Mouse (Mus musculus) c-Kit-positive CD71-positive TER-119-negative erythroid progenitor cells, embryonic 14.5 days (primary cell): ENCODE data around the gene Fxn.
A peak's percentile ranks its signal among the peaks of the same experiment; 100 is the strongest.

ENCODE experiments used
- DNase-seq: peaks from one replicate; pipeline ENCODE4 v3.0.0-alpha.2; 2013; ENCODE audit warnings: low read depth

Gene Fxn

DNA sequence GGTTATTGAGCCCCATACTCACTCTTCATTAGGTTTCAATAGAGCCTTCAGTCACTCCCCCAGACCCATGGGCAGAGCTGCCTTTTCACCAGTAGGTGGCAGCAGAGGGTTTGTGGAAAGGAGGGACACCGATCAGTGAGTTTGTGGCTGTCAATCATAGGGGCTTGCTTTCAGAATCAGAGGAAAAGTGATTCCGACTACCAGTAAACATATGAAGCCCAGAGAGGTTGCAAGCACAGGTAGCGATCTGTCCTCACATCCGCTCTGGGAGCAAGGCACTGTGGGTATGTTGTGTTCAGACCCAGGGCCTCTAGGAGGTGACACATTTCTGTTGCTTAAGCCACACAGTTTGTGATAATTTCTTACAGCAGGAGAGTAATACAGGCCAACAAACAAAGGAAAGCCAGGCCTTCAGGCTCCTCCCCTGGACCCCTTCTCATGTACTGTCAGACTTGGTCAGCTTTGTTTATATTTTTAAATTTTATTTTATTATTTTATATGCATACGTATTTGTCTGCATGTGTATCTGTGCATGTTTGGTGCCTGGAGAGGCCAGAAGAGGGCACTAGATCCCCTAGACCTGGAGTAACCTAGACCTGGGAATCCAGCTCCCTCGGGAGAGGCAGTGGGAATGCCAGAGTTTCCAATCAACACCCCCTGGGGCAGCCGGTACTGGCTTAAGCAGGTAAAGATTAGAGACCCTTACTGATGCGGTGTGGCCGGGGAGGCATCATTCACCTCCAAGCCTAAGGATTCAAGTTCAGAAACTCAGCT, 20.8 kb upstream of the Fxn start:
- DNase-seq: peak; percentile 65

DNA sequence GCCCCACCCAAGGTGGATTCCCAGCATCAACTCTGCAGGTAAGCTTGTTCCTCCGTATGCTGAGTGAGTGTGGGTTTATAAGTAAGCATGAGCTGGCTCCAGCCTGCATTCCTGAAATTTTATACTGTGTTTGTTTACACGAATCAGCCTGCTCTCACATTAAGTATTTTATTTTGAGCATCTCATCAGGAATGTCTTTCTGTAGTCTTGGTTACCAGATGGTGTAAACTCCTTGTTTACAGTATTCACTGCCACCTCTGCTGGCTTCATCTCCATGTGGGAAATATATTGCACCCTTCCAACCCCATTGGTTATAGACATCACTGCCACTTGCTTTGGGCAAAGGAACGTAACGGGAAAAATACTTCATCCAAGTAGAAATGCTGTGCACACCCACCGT, 13.1 kb upstream of the Fxn start:
- DNase-seq: no peak

DNA sequence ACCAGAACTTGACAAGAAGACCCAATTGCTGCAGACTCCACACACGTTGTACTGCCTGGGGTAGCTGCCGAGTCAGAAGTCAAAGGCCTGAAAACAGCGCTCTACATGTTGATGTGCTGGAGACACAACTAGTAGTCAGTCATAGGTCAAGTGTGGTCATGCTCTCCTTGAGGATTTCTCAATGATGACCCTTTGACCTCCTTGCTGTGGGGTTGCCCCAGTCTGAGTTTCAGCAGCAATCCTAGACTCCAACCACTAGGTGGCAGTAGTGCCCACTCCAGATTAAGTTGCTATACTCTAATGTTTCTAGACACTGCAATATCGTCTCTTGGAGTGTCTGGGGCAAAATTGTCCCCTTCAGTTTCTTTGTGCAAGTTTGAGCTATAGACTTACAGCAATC, 3.8 kb upstream of the Fxn start:
- DNase-seq: peak; percentile 65

DNA sequence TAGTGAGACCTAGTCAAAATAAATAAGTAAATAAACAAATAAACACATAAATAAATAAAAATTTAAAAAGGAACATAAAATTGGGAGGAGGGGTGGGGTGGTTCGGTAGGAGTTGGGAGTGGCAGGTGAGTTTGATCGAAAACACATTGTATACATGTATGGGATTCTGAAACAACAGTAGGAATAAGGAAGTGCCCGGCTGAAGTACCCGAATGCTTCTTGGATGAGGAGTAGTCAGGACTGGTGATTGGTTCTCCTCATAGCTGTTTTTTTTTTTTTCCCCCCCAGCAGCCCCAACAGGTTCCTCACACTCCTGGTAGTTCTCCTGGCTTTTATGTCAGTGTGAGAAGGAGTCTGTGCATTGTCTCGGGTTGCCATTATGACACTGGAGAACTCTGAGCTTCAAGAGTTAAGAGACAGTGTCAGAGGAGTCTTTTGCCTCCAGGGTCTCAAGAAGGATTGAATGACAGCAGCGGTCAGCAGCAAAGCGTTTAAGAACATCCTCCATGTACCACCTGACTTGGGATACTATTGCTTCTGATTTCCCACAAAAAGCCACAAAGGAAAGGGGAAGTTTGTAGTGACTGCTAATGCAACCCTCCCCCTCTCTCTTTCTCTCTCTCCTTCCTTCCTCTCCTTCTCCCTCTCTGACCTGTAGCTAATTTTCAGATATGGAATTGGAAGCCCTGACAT, 1.0 kb upstream of the Fxn start:
- DNase-seq: no peak

DNA sequence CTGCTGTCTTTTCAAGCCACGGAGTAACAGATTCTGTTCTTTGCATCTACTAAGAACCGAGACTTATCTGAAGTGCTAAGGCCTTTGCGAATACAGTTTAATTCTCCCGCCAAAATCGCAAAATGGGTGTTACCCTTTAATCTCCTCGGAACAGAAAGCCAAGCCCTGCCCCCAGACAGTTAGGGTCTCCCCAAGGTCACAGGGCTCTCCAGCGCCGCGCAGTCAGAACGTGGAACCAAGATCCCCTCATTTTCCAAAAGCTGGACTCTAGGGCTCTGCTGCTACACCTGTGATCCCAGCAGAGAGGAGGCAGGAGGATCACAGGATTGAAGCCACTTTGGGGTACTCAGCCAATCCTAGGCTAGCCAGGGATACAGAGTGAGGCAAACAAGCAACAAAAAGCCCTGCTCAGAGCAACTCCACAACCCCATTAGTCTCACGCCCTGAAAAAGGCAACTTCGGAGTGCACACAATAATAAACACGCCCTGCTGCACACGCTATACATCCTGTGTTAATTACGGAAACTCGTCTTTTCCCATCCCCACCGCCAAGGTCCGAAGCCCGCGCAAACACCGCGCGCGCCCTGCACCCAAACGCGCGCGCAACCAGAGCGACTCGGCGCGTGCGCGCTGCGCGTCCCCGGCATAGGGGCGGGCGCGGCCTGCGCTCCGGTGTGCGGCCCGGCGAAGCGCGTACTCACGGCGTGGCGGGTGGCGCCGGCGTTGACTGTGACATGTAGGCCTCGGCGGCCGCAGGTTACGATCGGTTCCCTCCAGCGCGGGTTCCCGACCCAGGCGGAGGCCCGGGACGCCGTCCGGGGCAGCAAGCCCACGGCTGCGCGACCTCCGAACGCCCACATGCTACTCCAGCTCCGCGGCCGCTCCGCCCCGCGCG, 452 bp downstream of the Fxn start:
- peak; percentile 95 for DNase-seq

DNA sequence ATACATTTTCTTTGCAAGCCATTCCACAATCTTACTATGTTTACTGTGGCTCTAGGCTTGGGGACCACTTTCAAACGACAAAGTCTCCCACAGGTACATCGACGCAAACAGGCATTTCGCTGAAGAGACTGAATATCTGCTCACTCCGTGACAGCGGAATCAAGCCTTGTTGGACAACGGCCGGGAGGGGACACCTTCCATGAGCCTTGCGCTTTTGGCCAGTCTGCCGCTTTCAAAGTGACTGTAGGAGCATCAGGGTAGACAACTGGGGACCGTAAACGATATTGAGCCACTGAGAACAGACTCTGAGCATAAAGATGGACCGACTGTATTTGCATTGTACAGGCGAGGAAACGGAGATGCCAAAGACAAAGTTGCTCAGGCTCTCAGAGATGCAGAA, 1.5 kb downstream of the Fxn start:
- no peak for DNase-seq

DNA sequence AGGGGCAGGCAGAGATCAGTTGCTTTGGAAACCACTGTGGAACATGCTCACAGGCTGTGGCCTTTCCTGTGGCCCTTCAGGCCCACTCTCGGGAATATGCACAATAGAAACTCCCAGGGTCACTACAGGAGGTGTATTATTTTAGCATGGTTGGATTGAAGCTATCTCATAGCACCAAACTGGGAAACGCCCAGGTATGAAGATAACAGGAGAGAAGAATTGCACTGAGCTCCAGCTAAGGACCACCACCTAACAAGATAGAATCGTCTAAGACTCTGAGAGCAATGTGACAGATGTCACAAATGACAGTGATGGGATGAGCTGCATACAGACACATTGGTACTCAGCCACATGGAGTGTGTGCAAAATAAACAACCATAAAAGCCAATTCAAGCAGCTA, 6.1 kb downstream of the Fxn start:
- DNase-seq: peak; percentile 55

DNA sequence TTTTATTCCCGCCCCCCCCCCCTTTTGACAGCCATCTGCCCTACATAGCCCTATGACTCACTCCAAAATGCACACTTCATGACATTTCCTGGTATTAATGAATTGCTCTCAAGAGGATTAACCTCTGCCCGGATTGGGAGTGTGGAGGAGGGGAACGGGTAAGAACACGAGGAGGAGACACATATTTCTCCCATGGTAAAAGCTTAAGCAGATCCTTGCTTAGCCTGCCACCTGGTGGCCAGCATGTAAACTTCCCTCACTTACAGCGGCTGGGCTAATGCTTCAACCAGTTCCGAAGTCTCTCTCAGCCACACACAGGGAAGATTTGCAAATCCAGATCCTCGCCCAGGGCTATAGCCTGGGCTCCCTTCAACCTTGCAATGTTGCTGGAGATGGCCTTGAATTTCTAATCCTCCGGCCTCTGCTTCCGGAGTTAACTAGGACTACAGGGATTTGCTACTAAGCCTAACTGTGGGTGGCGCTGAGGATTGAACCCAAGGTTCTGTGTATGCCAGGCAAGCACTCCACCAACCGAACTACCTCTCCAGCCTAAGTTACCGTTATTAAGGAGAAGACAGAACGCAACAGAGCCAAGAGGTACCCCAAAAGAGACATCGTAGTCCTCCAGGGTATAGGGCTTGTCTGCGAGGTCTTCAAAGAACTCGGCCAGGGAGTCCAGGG, 8.5 kb downstream of the Fxn start:
- DNase-seq: peak; percentile 74

DNA sequence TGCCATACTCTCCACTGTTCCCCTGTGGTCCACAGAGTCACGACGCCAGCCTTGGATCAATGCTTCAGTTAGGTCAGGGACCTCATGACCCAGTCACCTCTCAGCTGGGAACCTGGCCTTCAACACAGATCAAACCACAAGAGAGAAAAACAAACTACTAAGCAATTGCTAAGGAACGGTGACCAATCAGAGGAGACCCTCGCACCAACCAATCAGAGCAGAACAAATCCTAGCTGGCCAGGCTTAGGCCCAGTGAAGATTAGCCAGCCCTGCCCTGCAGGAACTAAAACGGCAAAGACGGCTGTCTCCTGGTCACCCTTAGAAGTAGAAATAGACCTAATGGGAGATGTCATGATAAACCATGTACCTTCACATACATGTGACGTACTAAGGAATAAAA, 9.1 kb downstream of the Fxn start:
- no peak for DNase-seq

DNA sequence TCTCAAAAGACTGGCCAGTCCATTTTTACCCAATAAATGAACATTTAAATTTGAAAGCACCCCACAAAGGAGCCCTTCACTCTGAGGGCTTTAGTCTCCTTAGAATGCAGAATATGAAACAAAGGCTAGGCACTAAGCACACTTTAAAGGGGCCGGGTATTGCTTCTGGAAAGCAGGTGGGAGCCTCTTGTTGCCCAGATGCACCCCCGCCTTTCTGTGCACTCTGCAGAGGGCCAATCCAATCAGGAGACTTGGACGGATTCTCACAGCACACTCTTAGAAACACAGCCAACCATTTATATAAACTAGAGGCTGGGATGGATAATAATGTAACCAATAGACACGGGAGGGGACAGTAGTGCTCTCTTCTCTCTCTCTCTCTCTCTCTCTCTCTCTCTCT, 11.9 kb downstream of the Fxn start:
- no peak for DNase-seq

DNA sequence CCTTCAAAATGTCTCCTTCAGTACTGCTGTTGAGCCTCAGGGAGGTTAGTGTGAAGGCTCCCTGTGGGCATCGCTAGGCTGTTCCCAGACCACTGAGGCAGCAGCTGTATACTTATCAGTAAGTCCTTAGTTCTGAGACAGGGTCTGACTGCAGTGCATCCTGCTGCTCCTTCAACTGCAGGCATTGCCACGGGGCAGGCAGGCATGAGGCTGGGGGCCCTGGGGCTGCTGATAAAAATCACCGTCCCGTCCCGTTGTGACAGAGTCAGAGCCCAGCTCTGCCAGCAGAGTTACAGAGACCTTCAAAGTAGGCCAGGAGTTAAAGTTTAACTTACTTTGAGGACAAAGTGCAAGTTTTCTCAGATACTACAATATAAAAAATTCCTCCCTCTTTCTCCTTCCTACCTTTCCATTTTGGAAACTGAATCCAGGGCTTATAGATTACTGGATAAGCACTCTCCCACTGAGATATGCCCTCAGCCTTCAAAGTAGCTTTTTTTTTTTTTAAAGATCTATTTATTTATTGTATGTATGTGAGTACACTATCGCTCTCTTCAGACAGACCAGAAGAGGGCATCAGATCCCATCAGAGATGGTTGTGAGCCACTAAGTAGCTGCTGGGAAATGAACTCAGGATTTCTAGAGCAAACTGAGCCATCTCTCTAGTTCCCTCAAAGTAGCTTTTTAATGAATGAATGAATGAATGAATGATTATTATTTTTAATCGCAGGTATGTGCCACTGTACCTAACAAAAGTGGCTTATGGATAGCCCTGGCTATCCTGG, 14.2 kb downstream of the Fxn start:
- no peak for DNase-seq

DNA sequence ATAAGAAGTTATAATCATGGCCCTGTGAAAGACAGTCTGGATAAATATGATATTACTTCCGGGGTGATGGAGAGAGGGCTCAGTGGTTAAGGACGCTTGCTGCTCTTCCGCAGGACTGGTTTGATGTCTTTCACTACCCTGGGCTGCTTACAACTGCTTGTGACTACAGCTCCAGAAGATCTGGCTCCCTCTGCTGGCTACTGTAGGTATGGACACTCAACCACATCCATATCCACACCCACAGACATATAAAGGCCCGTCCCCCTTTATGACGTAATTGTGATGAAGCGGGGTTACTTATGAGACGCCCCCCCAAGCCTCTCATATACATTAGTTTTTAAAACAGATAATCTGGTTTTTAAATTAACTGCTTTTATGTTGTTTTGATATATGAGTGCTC, 15.4 kb downstream of the Fxn start:
- DNase-seq: peak; percentile 77

DNA sequence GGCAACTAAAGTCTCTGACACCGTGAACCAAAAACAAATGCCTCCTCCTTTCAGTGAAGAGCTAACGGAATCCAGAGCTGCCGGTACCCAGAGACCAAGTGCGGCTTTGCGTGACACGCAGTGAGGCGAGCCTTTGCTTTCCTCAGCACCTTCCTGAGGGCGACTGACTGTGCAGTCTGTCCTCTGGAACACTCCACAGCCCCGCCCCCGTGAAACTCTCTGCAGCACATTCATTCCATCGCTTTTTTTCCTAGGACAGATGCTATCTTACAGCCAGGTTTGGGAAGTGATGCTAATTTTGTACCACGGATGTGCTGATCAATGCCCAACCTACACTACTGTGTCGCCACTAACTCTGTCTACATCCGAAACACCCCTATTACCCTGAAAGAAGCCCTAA, 17.7 kb downstream of the Fxn start:
- no peak for DNase-seq

DNA sequence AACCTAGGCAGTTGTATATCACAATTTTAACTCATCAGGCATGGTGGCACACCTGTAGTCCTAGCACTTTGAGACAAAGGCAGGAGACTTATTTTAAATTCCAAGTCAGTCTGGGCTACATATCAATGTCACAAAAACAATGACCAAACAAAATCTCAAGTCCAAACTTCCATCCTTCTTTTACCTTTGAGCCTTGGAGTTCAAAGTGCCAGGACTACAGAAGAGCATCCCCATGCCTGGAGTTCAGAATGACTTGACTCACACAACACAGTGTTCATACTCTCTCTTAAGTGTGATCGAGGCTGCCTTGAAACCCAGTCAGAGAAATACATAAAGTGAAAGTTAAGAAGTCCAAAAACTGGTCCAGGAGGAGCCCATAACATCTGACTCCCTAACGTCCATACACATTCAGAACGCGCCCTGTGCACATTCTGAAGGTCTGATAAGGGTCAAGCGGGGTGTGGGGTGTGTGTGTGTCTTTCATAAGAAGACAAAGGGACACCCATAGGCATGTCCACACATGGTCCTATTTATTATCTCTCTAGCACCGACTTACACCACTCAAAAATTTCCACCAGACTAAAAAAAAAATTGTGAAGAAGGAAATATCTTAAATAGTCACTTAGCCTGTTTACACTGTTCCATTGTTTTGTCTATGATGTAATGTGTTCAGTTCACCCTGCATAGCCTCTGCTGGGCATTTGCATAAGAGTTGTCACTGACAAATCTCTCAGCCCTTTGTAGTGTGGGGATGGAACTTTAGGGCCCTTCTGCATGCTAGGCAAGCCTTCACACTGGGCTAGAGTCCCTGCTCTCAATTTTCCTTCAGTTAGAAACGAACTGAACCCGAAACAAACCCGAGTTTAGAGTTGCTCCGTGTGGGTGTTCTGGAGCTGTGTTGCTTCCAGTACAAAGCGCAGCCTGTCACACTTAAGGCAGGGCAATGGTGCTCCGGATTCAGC, 20.7 kb downstream of the Fxn start:
- no peak for DNase-seq

DNA sequence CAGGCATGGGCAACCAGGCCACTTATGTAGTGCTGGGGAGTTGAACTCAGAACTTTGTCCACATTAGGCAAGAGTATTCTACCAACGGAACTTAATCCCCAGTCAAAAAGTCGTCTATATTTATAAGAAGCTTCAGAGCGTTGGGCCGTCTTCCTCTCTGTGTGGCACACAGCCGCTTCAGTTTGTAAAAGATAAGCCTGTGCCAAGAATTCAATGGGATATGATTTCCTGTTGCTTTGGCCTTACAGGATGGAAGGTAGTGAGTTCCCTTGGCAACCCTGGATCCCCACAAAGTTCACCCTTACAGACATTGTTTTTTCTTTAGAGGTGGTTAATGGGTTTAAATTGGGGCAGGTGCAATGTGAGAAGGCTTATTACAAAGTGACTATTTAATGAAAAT, 22.0 kb downstream of the Fxn start:
- DNase-seq: no peak

DNA sequence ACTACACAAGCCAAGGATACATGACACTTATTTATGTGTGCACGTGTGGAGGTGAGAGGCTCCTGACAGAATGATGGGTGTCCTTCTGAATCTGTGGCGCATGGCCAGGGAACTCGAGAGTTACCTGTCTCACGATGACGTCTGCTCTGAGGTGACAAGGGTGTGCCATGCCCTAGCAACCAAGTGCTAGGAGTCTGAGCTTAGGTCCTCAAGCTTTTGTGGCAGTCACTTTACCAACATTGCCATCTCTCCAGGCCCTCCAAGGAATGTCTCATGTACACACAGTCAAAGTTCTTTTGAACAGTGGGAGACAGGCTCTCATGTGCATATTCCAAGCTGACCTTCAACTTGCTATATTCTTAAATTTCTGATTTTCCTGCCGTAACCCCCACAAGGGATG, 22.4 kb downstream of the Fxn start:
- DNase-seq: no peak

DNA sequence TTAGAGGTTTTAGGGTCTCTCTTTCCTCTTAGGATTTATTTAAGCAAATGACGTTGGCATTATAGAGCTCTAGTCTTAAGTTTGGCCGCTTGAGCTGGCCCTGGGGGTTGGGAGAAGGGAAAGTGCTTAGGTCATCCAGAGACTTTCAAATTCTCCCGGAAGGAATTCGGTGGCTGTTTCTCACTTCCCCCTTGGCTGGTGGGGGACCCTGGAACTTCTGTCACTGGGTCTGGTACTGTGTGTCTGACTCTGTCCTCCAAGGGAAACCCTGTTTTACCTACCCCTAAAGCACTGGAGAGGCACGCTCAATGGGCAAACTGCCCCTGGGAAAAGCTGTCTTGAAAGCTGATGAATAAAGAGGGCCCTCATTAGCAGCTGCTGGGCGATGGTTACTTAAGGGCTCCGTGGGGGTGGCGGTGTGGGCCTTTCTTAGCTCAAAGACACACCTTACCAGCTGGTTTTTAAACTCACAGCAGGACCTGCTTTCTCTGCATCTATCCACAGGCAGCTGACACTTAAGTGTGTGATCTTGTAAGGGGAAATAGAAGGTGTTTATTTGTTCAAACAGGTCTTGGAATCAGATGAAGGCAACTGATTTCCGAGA, 26.6 kb downstream of the Fxn start:
- no peak for DNase-seq

DNA sequence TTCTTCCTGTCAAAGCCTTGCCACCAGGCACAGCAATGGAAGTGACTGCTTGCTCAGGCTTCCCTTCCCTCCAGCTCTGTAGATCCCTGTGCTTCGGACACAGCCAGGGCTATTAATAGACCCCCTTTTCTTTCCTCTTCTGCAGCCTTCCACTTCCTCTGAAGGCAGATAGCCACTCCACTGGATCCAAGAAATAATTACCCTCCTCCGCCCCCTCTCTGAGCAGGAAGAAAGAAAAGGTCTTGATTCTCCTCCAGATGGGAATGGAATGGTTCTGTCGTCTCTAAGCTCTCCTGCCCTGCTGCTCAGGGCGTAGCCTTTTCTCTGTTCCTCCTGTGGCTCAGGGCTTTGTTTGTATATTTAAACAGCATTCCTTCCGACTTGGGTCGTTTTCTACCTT, 28.5 kb downstream of the Fxn start:
- DNase-seq: no peak

DNA sequence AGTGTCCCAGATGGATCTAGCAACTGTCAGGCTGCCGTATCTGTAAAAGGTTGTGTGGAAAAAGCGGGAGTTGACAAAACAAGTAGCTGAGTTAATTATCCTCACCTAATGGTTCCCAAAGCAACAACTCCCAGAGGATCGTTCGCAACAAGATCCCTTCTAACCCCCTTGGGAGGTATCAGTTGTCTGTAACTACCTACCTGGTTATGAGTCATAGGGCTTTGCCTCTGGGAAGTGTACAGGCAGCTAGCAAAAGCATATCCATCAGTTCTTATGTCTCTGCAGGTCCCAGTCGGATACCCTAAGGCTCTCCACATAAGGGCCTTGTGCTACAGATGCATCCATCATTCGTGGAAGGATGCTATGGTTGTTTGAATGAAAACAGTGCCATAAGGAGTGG, 37.1 kb downstream of the Fxn start:
- no peak for DNase-seq
